Mouse (Mus musculus) adipocyte (in vitro differentiated cells): ENCODE results near the gene Adamtsl5.

ENCODE experiments used
- DNase-seq: peaks from one replicate; pipeline ENCODE4 v3.0.0-alpha.2; 2016; ENCODE audit warnings: low spot score

The Adamtsl5 gene

DNA sequence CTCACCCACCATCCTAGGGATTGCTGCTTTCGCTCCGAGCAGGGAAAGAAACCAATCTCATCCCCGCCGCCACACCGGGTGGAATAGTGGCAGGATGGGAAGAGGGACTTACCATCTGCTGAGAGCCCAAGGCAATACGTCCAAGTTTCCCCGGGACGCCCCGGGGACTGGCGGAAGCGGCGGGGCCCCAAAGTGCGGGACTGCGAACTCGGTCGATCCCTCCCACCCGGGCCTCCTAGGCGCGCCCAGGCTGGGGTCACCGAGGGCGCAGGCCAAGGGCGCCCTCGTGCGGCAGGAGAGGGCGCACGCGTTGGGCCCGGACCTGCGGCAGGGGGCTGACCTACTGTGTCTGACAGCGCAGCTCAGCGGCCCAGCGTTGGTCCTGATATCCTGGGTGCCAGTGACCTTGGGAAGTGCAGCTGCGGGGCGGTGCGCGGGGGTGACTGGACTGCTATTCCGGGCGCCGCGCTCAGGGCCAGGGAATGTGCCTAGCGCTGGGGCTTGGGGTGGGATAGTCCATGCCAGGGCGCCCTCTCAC, at the start of gene Adamtsl5:
Gene Adamtsl5 (minus strand): TSS at position 169 of the 538 bp plus-strand sequence.
- DNase-seq = peak; percentile 47

DNA sequence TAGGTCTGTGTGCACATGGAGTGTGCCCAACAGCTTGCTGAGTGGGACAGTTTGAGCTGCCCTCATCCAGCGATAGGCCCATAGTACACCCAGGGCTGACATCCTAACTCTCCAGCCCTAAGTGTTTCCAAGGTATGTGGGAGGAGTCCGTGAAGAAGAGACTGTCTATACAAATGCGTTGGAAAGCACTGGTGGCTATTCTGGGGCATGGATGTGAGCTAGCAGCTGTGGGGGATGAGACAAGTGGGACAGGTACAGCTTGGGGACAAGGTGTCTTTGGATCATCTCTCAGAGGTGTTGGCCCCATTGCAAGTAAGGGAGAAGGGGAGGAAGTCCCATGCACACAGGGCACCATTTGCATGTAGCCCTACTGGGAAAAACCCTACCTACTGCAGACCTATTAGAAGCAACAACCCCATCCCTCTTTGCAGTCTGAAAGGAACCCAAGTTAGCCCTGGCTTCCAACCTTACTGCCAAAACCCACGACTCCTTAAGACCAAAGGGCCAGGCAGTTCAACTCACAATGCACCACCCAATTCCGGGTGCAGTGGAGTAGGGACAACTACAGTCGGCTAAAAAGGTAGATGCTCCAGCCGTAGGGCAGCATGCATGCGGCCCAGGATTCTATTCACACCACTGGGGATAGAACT, 49.4 kb upstream of the Adamtsl5 start:
- no peak for DNase-seq

DNA sequence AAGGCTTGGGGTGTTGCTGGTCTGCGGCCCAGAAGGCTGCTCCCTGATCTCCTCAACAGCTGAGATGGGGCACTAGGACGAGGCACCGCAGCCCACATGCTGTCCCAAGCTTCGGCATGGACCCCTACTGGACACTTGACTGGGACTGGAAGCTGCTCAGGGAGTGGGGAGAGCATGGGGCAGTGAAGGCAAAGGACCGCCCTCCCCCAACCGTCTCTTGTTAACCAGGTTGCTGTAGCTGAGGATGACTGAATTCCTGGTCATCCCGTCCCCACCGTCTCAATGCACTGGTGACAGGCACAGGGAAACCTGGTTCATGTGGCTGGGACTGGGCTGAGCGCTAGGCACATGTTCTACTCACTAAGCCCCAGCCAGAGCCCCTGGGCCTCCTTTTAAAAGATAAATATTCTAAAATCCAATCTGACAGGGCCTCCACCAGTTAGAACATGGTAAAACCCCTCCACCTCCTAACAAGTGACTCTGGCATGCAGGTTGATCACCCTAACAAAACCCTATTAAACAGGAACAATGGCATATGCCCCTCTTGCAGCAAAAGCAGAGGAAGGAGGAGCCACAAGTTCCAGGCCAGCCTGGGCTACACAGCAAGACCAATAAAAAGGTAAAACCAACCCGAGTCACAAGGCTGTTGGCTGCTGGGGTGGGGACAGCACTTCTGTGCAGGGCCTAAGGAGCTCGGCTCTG, 48.8 kb upstream of the Adamtsl5 start:
- no peak for DNase-seq

DNA sequence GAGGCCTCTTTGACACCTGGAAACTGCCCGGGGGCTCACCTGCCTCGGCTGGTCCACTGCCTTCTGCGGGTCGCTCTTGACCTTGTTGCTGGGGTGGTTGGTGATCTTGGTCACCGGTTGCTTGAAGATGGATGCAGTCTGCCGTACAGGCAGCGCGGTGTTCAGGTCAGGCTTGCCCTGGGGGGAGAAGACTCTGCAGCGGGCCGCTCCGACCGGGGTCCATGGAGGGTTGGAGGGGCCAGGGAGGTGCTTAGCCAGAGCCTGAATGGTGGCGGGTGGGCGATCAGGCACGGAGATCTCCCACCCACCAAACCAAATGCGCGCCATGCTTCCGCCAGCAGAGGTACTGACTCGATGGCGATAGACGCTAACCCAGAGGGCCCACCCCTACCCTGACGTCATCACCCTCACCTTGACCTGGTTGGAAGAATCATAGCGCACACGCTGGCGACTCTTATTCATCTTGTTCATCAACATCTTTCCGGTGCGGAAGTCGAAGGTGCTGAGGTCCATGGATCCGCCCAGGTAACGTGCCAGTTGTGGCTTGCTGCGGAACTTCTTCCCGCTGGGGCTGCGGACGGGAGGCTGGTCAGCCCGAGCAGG, 46.9 kb upstream of the Adamtsl5 start:
- no peak for DNase-seq

DNA sequence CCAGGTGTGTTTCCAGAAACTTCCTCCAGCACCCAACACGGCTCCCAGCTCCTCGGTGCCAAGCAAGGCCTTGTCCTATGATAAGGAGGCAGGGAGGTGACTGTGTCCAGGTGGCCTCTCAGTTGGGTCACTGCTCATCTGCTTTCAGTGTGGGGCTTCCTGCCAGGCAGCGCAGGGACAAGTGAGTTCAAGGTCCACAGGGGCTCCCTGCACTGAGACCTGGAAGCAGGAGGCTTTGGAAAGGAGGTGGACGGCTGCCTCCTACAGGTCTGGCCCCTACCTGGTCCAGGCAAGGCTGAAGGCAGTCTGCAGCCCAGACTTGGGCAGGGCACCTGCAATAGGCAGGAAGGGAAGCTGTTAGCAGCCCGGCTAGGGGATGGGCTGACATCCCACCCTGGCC, 44.5 kb upstream of the Adamtsl5 start:
- DNase-seq = no peak

DNA sequence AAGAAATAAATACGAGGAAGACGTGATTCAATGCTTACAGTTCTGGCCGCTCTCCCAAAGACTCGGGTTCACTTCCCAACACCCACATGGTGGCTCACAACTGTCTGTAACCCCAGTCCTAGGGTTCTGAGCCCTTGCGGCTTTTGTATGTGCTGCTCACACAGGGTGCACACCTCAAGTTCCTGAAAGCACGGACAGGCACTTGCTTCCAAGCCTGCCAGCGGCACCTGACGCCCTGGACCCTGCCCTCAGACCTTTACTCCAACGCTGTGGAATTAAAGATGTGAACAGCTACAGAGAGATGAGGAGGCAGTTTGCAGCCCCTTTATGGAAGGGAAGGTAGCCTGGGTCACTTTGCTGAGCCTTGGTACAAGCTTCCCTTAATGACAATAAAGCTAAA, 42.5 kb upstream of the Adamtsl5 start:
- no peak for DNase-seq

DNA sequence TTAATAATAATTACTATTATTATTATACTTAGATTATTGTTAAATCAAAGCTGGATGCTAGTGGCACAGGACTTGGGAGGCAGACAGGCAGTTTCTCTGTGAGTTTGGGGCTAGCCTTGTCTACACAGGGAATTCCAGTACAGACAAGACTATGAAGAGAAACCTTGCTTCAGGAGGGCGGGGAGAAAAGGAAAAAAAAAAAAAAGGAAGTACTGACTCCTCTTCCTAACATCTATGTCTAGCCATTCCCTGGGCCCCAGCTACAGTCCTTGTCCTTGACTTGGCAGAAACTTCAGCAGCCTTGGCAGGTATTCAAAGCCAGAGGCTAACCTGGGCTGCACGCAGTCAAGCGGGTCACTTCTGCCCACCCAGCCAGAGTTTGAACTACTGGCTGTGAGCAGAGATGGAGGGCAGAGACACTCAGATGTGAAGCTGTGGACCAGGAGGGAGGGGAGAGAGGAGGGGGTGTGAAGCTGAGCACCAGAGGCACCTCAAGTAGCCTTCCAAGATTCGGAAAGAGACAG, 41.0 kb upstream of the Adamtsl5 start:
- no peak for DNase-seq

DNA sequence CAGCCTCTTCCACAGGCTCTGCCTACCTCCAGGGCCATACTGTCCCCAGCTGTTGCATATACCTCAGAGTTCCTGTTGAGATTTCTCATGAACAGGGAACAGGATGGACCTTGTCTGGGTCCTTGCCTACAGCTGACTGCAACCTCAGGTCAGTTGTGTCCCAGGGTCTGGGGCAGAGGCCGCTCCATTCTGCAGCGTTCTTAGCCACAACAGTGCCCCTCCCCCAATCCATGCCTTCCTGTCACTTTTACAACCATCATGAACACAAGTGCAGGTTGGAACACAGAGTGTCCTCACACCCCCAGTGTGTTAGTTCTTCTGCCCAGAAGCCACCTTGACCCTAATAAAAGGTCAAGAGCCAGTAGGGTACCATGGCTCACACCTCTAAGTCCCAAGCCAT, 40.5 kb upstream of the Adamtsl5 start:
- no peak for DNase-seq

DNA sequence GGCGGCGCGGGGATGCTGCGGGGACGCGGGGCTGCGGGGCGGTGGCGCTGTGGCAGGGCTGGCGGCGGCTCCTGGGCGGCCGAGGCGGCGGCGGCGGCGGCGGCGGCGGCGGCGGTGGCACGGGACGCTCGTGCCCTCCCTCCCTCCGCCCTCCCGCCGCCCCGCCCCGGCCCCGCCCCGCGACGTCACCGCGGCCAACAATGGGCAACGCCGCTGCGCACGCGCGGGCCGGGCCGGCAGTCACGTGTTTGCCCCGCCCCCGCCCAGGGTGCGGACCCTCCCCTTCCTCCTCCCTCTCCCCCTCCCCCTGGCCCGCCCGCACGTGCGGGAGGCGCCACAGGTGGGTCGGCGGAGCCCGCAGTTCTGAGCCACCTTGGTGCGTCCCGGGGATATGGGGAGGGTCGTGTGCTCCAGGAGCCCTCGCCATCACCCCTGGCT, 39.3 kb upstream of the Adamtsl5 start, which contains the start of gene Mex3d:
Gene Mex3d (minus strand): TSS at position 138 of the 438 bp plus-strand sequence.
- DNase-seq = peak; percentile 84

DNA sequence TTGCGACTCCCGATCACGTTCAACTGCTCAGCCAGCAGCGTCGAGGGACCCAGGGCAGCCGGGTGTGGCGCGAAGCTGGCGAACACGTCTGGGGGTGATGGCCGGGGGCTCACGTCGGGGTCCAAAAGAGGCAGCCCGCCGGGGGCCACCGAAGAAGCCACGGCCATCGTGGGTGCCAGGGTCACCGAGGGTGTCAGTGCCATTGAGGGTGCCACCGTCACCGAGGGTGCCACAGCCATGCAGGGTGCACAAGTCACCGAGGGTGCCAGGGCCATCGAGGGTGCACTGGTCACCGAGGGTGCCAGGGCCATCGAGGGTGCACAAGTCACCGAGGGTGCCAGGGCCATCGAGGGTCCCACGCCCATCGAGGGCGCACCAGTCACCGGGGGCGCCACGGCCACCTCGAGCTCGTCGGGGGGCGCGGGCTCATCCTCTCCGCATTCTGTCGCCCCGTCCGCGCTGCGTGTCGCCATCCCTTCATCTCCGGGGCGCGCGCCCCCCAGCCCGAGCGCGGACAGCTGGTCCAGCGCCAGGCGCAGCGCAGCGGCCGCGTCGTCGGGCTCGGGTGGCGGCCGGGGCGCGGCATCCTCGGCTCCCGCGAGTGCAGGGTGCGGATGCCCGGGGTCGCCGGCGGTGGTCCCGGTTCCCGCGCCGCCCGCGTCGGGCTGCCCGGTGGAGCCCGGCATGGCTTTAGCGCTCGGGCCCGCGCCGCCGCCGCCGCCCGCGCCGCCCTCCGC, 38.7 kb upstream of the Adamtsl5 start:
- DNase-seq = no peak

DNA sequence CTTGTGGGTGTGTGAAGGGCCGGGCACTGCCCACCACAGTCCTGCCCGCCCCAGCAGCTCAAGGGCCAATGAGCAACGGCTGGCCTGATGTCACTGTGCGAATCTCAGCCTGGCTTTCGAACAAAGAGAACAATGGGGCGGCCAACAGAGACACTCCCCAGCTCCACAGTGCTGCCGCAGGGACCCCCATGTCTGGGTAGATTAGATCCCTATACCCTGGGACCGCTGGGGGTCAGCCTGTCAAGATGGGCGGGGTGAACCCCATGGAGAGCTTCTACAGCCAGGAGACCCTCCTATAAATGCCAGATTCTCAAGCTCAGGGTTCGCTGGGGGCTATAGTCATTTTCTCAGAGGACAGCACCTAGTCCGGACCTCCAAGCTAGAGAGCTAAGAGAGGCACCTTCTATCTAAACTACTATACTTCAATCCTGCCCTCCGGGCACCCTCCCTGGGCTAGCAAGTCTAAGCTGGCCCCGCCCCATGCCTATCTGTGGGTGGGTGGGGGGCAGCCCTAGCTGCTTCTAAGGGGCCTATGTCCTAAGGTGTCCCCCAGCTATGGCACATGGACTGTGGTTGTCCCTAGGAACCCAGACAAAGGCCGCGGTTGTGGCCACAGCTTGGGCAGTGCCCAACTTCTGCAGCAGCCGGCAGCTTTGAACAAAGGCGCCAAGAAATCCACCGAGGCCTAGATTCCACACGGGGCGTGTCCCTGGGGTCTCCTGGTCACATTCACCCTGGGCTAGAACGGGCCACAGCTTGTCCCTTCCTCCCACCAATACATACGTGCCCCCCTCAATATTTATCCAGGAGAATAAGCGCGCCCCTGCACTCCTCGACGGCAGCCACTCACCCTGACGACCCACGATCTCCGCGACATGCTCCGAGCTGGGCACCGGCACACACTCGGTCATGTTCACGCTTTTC, 37.9 kb upstream of the Adamtsl5 start:
- no peak for DNase-seq

DNA sequence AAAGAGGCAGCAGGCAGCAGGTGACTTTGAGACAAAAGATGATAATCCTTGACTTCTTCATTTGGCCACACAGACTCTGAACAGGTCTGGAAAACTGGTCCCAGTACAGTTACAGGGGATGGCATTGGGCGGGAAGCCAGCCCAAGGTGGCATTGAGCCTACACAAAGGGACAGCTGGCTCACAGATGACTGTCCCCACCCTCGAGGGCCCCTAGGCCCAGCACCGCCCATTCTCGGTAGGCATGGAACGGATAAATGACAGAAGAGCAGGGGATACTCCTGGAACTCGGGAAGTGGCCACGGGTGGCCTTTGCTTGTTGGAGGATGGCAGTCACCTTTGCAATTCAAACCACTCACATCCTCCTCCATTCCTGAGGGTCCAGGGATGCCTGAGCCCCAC, 37.1 kb upstream of the Adamtsl5 start:
- DNase-seq = no peak

DNA sequence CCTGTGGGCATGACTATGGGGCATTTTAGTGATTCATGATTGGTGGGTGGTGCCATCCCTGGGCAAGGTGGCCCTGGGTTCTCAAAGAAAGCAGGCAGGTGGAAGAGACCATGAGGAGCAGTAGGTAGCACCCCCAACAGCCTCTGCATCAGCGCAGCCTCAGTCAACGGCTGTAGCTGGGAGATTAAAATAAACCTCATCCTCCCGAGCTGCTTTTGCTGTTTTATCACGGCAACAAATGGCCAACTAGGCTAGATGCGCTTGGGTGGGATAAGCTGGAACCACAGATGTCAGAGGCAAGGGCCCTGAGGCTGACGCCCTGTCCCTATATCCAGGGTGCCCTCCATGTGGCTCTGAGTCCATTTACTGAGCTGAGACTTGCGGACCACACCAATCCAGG, 36.5 kb upstream of the Adamtsl5 start:
- no peak for DNase-seq

DNA sequence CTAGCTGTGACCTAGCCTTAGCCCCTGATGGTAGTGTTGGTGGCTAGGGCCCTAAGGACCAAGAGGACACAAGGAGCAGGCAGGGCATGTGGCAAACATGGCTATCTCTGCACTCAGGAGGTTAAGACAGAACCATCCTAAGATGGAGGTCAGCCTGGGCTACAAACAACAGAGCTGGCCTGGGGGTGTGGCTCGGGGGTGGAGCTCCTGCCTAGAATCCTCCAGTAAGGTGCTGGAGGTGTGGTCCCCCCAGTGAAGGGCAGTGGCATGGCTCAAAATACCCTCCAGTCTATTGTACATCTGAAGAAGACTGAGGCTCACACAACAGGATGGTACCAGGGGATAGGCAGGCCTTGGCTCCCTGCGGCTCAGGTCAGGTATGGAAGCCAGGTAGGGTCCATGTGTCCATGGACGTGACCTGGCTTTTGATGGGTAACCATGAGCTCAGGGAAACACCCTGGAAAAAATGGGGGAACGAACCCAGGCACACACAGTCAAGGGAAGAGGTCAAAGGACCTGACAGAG, 36.0 kb upstream of the Adamtsl5 start:
- no peak for DNase-seq

DNA sequence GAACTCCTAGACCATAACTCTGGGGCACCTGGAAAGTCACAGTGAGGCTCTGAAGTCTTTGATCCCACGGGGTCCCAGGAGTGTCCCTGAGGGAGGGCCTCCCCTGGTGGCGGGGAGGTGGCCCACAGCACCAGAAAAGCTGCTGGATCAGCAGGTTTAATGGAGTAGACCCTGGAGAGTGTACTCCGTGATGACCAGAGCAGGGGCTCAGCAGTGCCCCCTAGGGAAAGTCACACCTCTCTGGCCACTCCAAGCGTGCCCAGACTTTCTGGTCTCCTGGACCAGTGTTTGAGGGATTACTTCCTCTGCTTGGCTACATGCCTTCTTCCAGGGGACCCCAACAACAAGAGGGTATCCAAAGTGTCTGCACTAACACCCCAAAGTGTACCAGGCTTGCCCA, 35.2 kb upstream of the Adamtsl5 start:
- DNase-seq = no peak

DNA sequence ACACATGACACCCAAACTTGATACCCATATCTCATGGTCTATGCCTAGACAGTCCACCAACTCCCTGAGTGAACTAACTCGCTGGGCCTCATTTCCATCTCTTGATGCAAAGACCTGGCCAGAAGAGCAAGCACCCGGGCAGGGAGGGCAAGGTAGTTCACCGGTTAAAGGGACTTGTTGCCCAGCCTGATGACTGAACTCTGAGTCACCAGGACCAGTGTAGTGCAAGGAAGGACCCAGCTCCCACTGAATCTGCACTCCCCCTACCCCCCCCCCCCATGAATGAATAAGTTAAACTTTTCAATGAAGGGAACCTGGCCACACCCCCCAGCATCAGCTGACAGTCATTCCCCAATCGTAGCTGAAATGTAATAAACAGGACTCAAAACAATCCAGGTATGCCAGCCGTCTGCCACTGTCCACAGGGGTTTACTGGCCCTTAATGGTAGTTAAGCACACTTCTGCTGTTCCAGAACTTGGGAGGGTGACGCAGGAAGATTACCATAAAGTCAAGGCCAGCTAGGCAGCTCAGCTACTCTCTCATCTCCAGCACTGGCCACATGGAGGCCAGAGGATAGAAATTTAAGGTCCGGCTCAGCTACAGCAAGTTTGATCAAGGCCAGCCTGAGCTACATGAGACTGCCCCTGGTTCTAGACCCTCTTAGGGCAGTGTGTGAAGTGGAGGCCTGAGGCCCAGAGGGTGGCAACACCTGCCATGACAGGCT, 34.6 kb upstream of the Adamtsl5 start:
- DNase-seq = no peak

DNA sequence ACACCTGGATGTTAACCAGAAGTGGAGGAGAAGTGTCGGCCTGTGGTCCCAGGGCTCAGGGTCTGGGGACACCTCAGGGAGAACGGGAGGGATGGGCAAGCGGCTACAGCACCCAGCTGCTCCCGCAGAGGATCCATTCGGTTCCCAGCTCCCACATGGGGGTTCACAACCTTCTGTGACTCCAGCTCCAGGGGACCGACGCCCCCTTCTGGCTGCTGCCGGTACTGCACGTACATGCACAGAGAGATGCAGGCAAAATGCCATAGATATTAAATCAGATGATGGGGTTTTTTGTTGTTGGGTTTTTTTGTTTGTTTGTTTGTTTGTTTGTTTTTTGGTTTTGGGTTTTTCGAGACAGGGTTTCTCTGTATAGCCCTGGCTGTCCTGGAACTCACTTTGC, 29.5 kb upstream of the Adamtsl5 start:
- DNase-seq = no peak

DNA sequence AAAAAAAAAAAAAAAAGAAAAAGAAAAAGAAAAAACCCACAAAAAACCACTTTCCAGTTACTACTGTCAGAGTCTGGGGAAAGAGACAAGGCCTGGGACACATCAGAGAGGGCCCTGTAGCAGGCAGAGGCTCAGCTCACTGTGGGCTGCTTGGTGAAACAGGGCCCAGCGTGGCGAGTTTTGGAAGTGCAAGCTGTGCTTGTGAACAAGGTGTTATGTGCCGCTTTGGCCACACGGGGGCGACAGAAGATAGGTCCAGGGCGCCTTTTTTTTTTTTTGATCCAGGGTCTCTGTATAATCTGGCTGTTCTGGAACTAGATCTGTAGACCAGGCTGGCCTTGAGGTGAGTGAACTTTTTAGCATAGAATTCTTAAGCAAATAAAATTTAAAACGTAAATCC, 27.9 kb upstream of the Adamtsl5 start:
- DNase-seq = peak; percentile 95

DNA sequence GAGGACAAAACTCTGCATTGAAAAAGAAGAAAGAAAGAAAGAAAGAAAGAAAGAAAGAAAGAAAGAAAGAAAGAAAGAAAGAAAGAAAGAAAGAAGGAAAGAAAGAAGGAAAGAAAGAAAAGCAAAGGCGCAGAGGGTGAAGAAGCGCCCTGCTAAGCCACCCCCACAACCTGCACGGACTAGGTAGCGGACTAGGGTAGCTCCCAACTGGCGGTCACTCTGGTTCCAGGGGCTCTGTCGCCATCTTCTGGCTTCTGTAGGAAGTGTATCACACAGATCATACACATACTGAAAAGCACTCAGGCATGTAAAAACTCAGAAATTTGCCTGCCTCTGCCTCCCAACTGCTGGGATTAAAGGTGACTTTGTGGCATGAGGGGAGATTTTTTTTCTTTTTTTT, 25.9 kb upstream of the Adamtsl5 start:
- no peak for DNase-seq

DNA sequence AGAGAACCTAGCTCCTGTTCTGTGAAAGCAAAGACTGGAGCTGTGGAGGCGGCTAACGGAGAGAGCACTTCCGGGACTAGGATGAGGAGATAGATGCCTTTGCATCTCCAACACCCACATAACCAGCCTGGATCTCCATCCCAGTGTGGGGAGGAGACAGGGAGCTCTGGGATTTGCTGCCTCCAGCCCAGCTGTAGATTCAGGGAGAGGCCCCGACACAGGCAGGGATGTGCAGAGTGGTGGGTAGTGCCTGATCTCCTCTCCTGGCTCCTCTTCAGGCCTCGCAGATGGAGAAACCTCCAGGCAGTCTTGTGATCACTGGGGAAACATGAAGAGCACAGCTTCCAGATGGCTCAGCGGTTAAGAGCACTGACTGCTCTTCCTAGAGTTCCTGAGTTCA, 24.5 kb upstream of the Adamtsl5 start:
- DNase-seq = no peak
